Mouse (Mus musculus): Measurements from ENCODE around the gene Cacng6. TPM values are rescaled to one million over a fixed set of nuclear protein-coding genes. Genes with fewer than 3 reads are reported as not detected.

Cacng6 gene
- polyA plus RNA-seq, 1 experiment, result 15.0 TPM

- TF ChIP-seq SRF (IDR thresholded peaks at IDR 0.05; ENCODE audit: control insufficient read depth, insufficient read length, low read depth) (no peak), E2F4 (IDR thresholded peaks at IDR 0.05; ENCODE audit: insufficient read depth) (no peak), MAX (IDR thresholded peaks at IDR 0.05; ENCODE audit: low read depth) (no peak), REST (IDR thresholded peaks at IDR 0.05; ENCODE audit: insufficient read depth, insufficient read length) (no peak), MYOG (IDR thresholded peaks at IDR 0.05; ENCODE audit: control insufficient read depth in 1 of 3, insufficient read depth in 1 of 3, insufficient read length in 2 of 3, low read depth in 2 of 3) (no peak), MYOD1 (IDR thresholded peaks at IDR 0.05; ENCODE audit: control insufficient read depth in 1 of 3, insufficient read length in 2 of 3, low read depth in 2 of 3) (no peak), TCF3 (IDR thresholded peaks at IDR 0.05; ENCODE audit: insufficient read length, low read depth) (no peak)
- H3ac ChIP-seq (ENCODE audit: control insufficient read depth, insufficient read length), result no peak overlapping the region
- no peak overlapping the region for H3K4me2 ChIP-seq (ENCODE audit: low read depth)
- no peaks in the 10 kb centered on the region for H3K36me3 ChIP-seq (ENCODE audit: control insufficient read depth, insufficient read depth)
- no peaks in the 10 kb centered on the region for H3K27me3 ChIP-seq (ENCODE audit: control insufficient read depth, insufficient read depth, insufficient read length)
- no peaks in the 10 kb centered on the region for H3K79me2 ChIP-seq (ENCODE audit: control insufficient read depth, insufficient read depth)
- no peak overlapping the region for H3K4me3 ChIP-seq
These were observed 44.6 kb downstream of the Cacng6 start for GRCm38 (mm10) chr7:3468614-3469013.

- Histone ChIP-seq H3K79me2 (ENCODE audit: control insufficient read depth, insufficient read depth) (no peaks in the 10 kb centered on the region), H3ac (ENCODE audit: control insufficient read depth, insufficient read length) (no peak overlapping the region), H3K4me2 (ENCODE audit: low read depth) (no peak overlapping the region), H3K36me3 (ENCODE audit: control insufficient read depth, insufficient read depth) (no peaks in the 10 kb centered on the region), H3K27me3 (ENCODE audit: control insufficient read depth, insufficient read depth, insufficient read length) (no peaks in the 10 kb centered on the region), H3K4me3 (no peak overlapping the region)
- TF ChIP-seq USF1 (IDR thresholded peaks at IDR 0.05; ENCODE audit: low read depth) (no peak), MAX (IDR thresholded peaks at IDR 0.05; ENCODE audit: low read depth) (no peak)
These were observed 48.8 kb downstream of the Cacng6 start for GRCm38 (mm10) chr7:3472774-3473173.

- Histone ChIP-seq H3K4me3 (no peak overlapping the region), H3K27me3 (ENCODE audit: control insufficient read depth, insufficient read depth, insufficient read length) (no peaks in the 10 kb centered on the region), H3K4me2 (ENCODE audit: low read depth) (no peak overlapping the region), H3ac (ENCODE audit: control insufficient read depth, insufficient read length) (no peak overlapping the region), H3K79me2 (ENCODE audit: control insufficient read depth, insufficient read depth) (no peaks in the 10 kb centered on the region), H3K36me3 (ENCODE audit: control insufficient read depth, insufficient read depth) (no peaks in the 10 kb centered on the region)
- TF ChIP-seq E2F4 (IDR thresholded peaks at IDR 0.05; ENCODE audit: insufficient read depth) (no peak), MYOD1 (IDR thresholded peaks at IDR 0.05; ENCODE audit: control insufficient read depth in 1 of 3, insufficient read length in 2 of 3, low read depth in 2 of 3) (no peak), CEBPB (IDR thresholded peaks at IDR 0.05; ENCODE audit: insufficient read depth, poor library complexity, severe bottlenecking) (no peak), MYOG (IDR thresholded peaks at IDR 0.05; ENCODE audit: control insufficient read depth in 1 of 3, insufficient read depth in 1 of 3, insufficient read length in 2 of 3, low read depth in 2 of 3) (no peak), USF1 (IDR thresholded peaks at IDR 0.05; ENCODE audit: low read depth) (no peak), POLR2AphosphoS2 (IDR thresholded peaks at IDR 0.05; ENCODE audit: insufficient read length, low read depth) (no peak), POLR2A (IDR thresholded peaks at IDR 0.05; ENCODE audit: insufficient read length, low read depth) (no peak), TCF3 (IDR thresholded peaks at IDR 0.05; ENCODE audit: insufficient read length, low read depth) (no peak), REST (IDR thresholded peaks at IDR 0.05; ENCODE audit: insufficient read depth, insufficient read length) (no peak), MAX (IDR thresholded peaks at IDR 0.05; ENCODE audit: low read depth) (no peak), SRF (IDR thresholded peaks at IDR 0.05; ENCODE audit: control insufficient read depth, insufficient read length, low read depth) (no peak), TCF12 (IDR thresholded peaks at IDR 0.05; ENCODE audit: insufficient read depth, poor library complexity, severe bottlenecking) (no peak)
These were observed 50.5 kb downstream of the Cacng6 start for GRCm38 (mm10) chr7:3474291-3475080.

GRCm38 (mm10) chr7:3476728-3477127, 52.7 kb downstream of the Cacng6 start:
- no peak overlapping the region for H3K4me3 ChIP-seq
- H3K36me3 ChIP-seq (ENCODE audit: control insufficient read depth, insufficient read depth), result no peaks in the 10 kb centered on the region
- no peaks in the 10 kb centered on the region for H3K27me3 ChIP-seq (ENCODE audit: control insufficient read depth, insufficient read depth, insufficient read length)
- H3K79me2 ChIP-seq (ENCODE audit: control insufficient read depth, insufficient read depth), result no peaks in the 10 kb centered on the region
- TF ChIP-seq MAX (IDR thresholded peaks at IDR 0.05; ENCODE audit: low read depth), result no peak
- no peak for TF ChIP-seq MYOD1 (IDR thresholded peaks at IDR 0.05; ENCODE audit: control insufficient read depth in 1 of 3, insufficient read length in 2 of 3, low read depth in 2 of 3)
- TF ChIP-seq POLR2AphosphoS2 (IDR thresholded peaks at IDR 0.05; ENCODE audit: insufficient read length, low read depth), result no peak
- no peak for TF ChIP-seq CEBPB (IDR thresholded peaks at IDR 0.05; ENCODE audit: insufficient read depth, poor library complexity, severe bottlenecking)
- no peak for TF ChIP-seq REST (IDR thresholded peaks at IDR 0.05; ENCODE audit: insufficient read depth, insufficient read length)
- TF ChIP-seq TCF3 (IDR thresholded peaks at IDR 0.05; ENCODE audit: insufficient read length, low read depth), result no peak
- TF ChIP-seq E2F4 (IDR thresholded peaks at IDR 0.05; ENCODE audit: insufficient read depth), result no peak
- no peak for TF ChIP-seq USF1 (IDR thresholded peaks at IDR 0.05; ENCODE audit: low read depth)
- TF ChIP-seq POLR2A (IDR thresholded peaks at IDR 0.05; ENCODE audit: insufficient read length, low read depth), result no peak
- no peak for TF ChIP-seq TCF12 (IDR thresholded peaks at IDR 0.05; ENCODE audit: insufficient read depth, poor library complexity, severe bottlenecking)
- no peak for TF ChIP-seq MYOG (IDR thresholded peaks at IDR 0.05; ENCODE audit: control insufficient read depth in 1 of 3, insufficient read depth in 1 of 3, insufficient read length in 2 of 3, low read depth in 2 of 3)
- TF ChIP-seq SRF (IDR thresholded peaks at IDR 0.05; ENCODE audit: control insufficient read depth, insufficient read length, low read depth), result no peak
- no peak overlapping the region for H3ac ChIP-seq (ENCODE audit: control insufficient read depth, insufficient read length)
- H3K4me2 ChIP-seq (ENCODE audit: low read depth), result no peak overlapping the region

Measured in myocyte (in vitro differentiated cells).